Mouse (Mus musculus): ENCODE data around the gene Gm21973.

The Gm21973 gene

GRCm38 (mm10) chr15:10325080-10325479 is at the start of gene Gm21973:
Gene Gm21973, plus strand, starts transcription at chr15:10325380.
- no peak for DNase-seq

GRCm38 (mm10) chr15:10276386-10276785 is 48.8 kb upstream of the Gm21973 start:
- DNase-seq = no peak

GRCm38 (mm10) chr15:10277461-10277860 is 47.7 kb upstream of the Gm21973 start:
- DNase-seq = no peak

- DNase-seq = no peak
These were observed 43.6 kb upstream of the Gm21973 start for GRCm38 (mm10) chr15:10281546-10281945.

- DNase-seq = no peak
These were observed 41.5 kb upstream of the Gm21973 start for GRCm38 (mm10) chr15:10283661-10284060.

GRCm38 (mm10) chr15:10296570-10296969 is 28.6 kb upstream of the Gm21973 start:
- DNase-seq = no peak

- no peak for DNase-seq
These were observed 27.1 kb upstream of the Gm21973 start for GRCm38 (mm10) chr15:10298058-10298457.

- no peak for DNase-seq
These were observed 25.7 kb upstream of the Gm21973 start for GRCm38 (mm10) chr15:10299467-10299866.

- DNase-seq = no peak
These were observed 18.7 kb upstream of the Gm21973 start for GRCm38 (mm10) chr15:10306461-10306860.

- no peak for DNase-seq
These were observed 13.4 kb upstream of the Gm21973 start for GRCm38 (mm10) chr15:10311826-10312225.

- peak; percentile 1 for DNase-seq
These were observed 11.4 kb upstream of the Gm21973 start for GRCm38 (mm10) chr15:10313522-10314455.

- DNase-seq = no peak
These were observed 5.4 kb downstream of the Gm21973 start for GRCm38 (mm10) chr15:10330626-10331025.

GRCm38 (mm10) chr15:10332566-10332965 is 7.4 kb downstream of the Gm21973 start:
- no peak for DNase-seq

GRCm38 (mm10) chr15:10338606-10339005 is 13.4 kb downstream of the Gm21973 start:
- no peak for DNase-seq

- DNase-seq = no peak
These were observed 21.9 kb downstream of the Gm21973 start for GRCm38 (mm10) chr15:10347044-10347443.

GRCm38 (mm10) chr15:10358039-10358948 is 33.1 kb downstream of the Gm21973 start, which contains the start of gene Agxt2:
Gene Agxt2, plus strand, starts transcription at chr15:10358532.
- DNase-seq = no peak

GRCm38 (mm10) chr15:10366331-10366730 is 41.2 kb downstream of the Gm21973 start:
- DNase-seq = no peak

- no peak for DNase-seq
These were observed 50.2 kb downstream of the Gm21973 start for GRCm38 (mm10) chr15:10375404-10375803.

GRCm38 (mm10) chr15:10378338-10378959 is 53.3 kb downstream of the Gm21973 start:
- DNase-seq = no peak

GRCm38 (mm10) chr15:10379757-10380458 is 54.7 kb downstream of the Gm21973 start:
- no peak for DNase-seq

GRCm38 (mm10) chr15:10387263-10387662 is 62.1 kb downstream of the Gm21973 start:
- DNase-seq = no peak

- DNase-seq = no peak
These were observed 74.6 kb downstream of the Gm21973 start for GRCm38 (mm10) chr15:10399795-10400194.
